Mouse (Mus musculus) hindbrain, embryonic 15.5 days (tissue): ENCODE measurements around the gene Ckap5. TPM values are rescaled to one million over a fixed set of nuclear protein-coding genes. Genes with fewer than 3 reads are reported as not detected.
A peak's percentile ranks its signal among the peaks of the same experiment; 100 is the strongest.

Source experiments
- ATAC-seq: fragments of 200-750 bp; cut with Nextera tagmentation; 2 replicates; pipeline ENCODE4 v1.8.0; 2017; ENCODE audit warnings: low read depth, moderate number of reproducible peaks, moderate TSS enrichment; ENCODE audit not compliant: low FRiP score
- H3K27ac ChIP-seq: fragments of 300-500 bp; sonication (generic); replicated peaks from 2 replicates; pipeline ENCODE4 v1.5.1; 2015; ENCODE audit warnings: mild to moderate bottlenecking, inconsistent platforms
- H3K27me3 ChIP-seq: fragments of 300-500 bp; sonication (generic); 2 replicates; pipeline ENCODE4 v1.6.1; 2015; ENCODE audit warnings: control low read depth, inconsistent platforms
- H3K36me3 ChIP-seq: fragments of 300-500 bp; sonication (generic); 2 replicates; pipeline ENCODE4 v1.6.1; 2015; ENCODE audit warnings: control low read depth, inconsistent platforms
- H3K4me1 ChIP-seq: fragments of 300-500 bp; sonication (generic); replicated peaks from 2 replicates; pipeline ENCODE4 v1.6.1; 2015; ENCODE audit warnings: control low read depth, inconsistent platforms
- H3K4me2 ChIP-seq: fragments of 300-500 bp; sonication (generic); 2 replicates; pipeline ENCODE4 v1.6.1; 2015; ENCODE audit warnings: moderate library complexity, mild to moderate bottlenecking, inconsistent platforms
- H3K4me3 ChIP-seq: fragments of 300-500 bp; sonication (generic); 2 replicates; pipeline ENCODE4 v1.5.1; 2015; ENCODE audit warnings: mild to moderate bottlenecking, inconsistent platforms
- H3K9ac ChIP-seq: fragments of 300-500 bp; sonication (generic); 2 replicates; pipeline ENCODE4 v1.6.1; 2015; ENCODE audit warnings: inconsistent platforms
- H3K9me3 ChIP-seq: fragments of 300-500 bp; sonication (generic); 2 replicates; pipeline ENCODE4 v1.6.1; 2016; ENCODE audit warnings: control low read depth, inconsistent platforms
- WGBS: fragments of 180-500 bp; shearing (Covaris S2); methylation state at CpG from one replicate; pipeline ENCODE4 v1.1.7; 2015; 5-methylcytosine and 5-hydroxymethylcytosine counted together
- polyA plus RNA-seq: library from polyadenylated mRNA; unstranded; fragments of >200 nt; fragmentation: Nextera tagmentation; extraction: Ambion mirVana; gene quantifications from 2 replicates; pipeline ENCODE4 v1.2.1, GENCODE M21; 2015

Gene Ckap5
- polyA plus RNA-seq, 1 experiment from 2014 or later: 92.1 TPM

DNA sequence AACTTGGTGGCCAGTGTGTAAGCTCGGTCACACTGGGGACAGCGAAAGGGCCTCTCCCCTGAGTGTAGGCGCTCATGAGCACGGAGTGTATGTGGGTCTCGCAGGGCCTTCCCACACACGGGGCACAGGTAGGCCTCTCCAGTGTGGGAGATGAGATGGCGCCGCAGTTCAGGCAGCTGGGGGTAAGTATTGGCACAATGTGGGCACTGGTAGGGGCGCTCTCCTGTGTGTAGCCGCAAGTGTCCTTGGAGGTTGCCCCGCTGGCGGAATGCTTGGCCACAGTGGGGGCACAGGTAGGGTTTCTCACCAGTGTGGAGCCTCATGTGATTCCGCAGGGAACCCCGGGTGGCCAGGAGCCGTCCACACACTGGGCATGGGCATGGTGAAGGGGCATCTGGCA, 118.8 kb downstream of the Ckap5 start:
- no peak overlapping the region for H3K4me2 ChIP-seq
- no peaks in the 10 kb centered on the region for H3K27me3 ChIP-seq
- 98% methylated on average over 15 of the region's 15 CpGs for WGBS
- no peak overlapping the region for H3K4me3 ChIP-seq
- peaks cover 43% of the 10 kb centered on the region for H3K36me3 ChIP-seq
- ATAC-seq: no peak
- no peaks in the 10 kb centered on the region for H3K9me3 ChIP-seq
- no peak overlapping the region for H3K27ac ChIP-seq
- H3K4me1 ChIP-seq: peaks cover 9% of the 10 kb centered on the region
- no peak overlapping the region for H3K9ac ChIP-seq

DNA sequence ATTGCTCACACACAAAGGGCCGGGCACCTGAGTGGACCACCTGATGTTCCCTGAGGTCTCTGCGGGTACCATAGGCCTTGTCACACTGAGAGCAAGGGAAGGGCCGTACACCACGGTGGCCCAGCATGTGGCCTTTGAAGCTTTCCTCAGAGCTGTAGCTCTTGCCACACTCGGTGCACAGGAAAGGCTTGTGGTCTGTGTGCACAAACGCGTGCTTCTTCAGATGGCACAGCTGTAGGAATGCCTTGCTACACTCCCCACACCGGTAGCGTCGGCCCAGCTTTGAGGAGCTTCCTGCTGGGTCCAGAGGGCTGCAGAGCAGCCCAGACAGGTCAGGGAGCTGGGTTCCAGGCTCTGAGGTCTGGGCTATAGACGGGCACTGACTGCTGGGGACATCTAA, 119.2 kb downstream of the Ckap5 start:
- Histone ChIP-seq H3K27me3 (no peaks in the 10 kb centered on the region), H3K36me3 (peaks cover 43% of the 10 kb centered on the region), H3K4me1 (peaks cover 13% of the 10 kb centered on the region), H3K4me3 (no peak overlapping the region), H3K9ac (no peak overlapping the region), H3K9me3 (no peaks in the 10 kb centered on the region), H3K27ac (no peak overlapping the region), H3K4me2 (no peak overlapping the region)
- 94% methylated on average over 11 of the region's 11 CpGs for WGBS
- no peak for ATAC-seq

DNA sequence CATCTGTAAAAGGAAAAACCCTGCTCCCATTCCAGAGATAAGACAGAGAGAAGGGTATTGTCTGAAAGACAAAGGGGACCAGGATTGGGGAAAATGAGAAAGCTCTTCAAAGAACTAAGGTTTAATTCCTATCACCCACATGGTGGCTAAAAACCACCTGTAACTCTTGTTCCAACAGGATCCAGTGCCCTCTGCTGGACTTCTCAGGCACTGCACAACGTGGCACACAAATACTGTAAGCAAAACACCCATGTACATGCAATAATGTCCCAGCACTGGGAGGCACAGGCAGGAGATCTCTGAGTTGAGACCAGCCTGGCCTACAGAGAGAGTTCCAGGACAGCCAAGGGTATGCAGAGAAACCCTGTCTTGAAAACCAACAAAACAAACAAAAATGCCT, 120.2 kb downstream of the Ckap5 start:
- Histone ChIP-seq H3K36me3 (peaks cover 43% of the 10 kb centered on the region), H3K4me1 (peaks cover 22% of the 10 kb centered on the region), H3K9ac (no peak overlapping the region), H3K27ac (no peak overlapping the region), H3K27me3 (no peaks in the 10 kb centered on the region), H3K4me3 (no peak overlapping the region), H3K4me2 (no peak overlapping the region), H3K9me3 (no peaks in the 10 kb centered on the region)
- 19% methylated on average over 1 of the region's 1 CpGs for WGBS
- no peak for ATAC-seq

DNA sequence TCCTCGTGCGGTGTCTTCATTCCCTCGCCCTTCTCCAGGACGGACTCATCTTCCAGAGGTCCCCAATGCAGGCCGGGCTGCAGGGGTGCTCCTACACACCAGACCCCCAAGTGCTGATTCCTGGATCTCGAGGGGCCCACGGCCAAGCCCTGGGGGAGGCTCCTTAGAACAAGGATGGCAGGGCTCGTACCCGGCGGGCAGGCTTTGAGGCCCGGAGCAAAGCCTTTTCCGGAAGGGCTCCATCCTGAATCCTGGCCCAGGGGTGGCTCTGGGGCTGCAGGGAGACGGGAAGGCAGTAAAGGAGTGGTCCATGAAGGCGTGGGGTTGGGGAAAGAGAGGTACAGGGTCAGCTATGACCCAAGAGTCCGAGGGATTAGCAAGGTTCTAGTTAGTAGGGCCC, 122.6 kb downstream of the Ckap5 start:
- H3K27me3 ChIP-seq: no peaks in the 10 kb centered on the region
- H3K4me3 ChIP-seq: peak overlapping the region; percentile 91
- 3% methylated on average over 15 of the region's 15 CpGs for WGBS
- ATAC-seq: no peak
- no peaks in the 10 kb centered on the region for H3K9me3 ChIP-seq
- H3K4me1 ChIP-seq: peaks cover 36% of the 10 kb centered on the region
- peak overlapping the region; percentile 94 for H3K9ac ChIP-seq
- H3K4me2 ChIP-seq: peak overlapping the region; percentile 98
- peaks cover 45% of the 10 kb centered on the region for H3K36me3 ChIP-seq
- H3K27ac ChIP-seq: peak overlapping the region; percentile 90

DNA sequence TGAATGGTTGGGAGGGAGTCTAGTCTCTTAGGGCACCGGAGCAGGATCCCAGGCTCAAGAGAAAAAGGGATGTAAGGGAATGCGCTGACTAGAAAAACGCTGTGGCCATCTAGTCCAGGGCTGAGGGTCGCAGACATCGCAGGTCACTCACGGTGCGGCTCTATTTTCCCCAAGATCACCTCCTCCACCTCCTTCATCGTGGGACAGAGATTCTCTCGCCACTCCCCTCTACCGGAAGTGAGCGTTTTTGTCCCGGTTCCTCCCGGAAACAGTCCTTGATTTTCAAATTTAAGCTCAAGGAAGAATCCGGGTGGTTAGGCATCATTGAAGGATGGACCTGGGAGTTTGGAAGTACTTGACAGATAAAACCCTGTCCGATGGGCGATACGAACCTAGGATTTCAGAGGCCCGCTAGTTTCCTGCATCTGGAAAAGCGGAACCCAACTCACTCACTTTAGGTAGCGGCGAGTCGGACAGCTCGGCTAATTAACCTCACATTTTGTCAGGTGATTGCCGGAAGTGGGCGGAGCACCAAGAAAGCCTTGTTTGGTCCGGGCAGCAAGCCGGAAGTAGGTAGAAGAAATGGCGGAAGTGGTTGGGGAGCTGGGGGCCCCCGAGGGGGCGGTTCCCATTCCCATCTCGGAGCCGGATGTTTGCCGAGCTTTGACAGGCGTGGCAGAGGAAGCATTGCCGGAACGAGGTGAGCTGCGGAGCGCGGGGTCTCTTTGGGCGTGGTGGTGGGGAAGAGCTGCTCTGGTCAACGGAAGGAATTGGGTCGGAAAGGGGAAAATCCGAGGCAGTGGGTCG, 123.2 kb downstream of the Ckap5 start, which contains the start of the genes Zfp408 and Arhgap1:
Gene Zfp408, minus strand, starts transcription at position 239 of the 807 bp plus-strand sequence.
Gene Arhgap1, plus strand, starts transcription at position 308 of the 807 bp plus-strand sequence.
- H3K9ac ChIP-seq: peak within 1 kb of the TSS; percentile 94
- no peaks in the 10 kb centered on the region for H3K27me3 ChIP-seq
- peaks cover 45% of the 10 kb centered on the region for H3K36me3 ChIP-seq
- peak within 1 kb of the TSS; percentile 91 for H3K4me3 ChIP-seq
- H3K4me1 ChIP-seq: peaks cover 36% of the 10 kb centered on the region
- H3K27ac ChIP-seq: peak within 1 kb of the TSS; percentile 90
- H3K4me2 ChIP-seq: peak within 1 kb of the TSS; percentile 98
- WGBS: under 1% methylated on average over 44 of the region's 44 CpGs
- ATAC-seq: peak; percentile 94
- H3K9me3 ChIP-seq: no peaks in the 10 kb centered on the region

DNA sequence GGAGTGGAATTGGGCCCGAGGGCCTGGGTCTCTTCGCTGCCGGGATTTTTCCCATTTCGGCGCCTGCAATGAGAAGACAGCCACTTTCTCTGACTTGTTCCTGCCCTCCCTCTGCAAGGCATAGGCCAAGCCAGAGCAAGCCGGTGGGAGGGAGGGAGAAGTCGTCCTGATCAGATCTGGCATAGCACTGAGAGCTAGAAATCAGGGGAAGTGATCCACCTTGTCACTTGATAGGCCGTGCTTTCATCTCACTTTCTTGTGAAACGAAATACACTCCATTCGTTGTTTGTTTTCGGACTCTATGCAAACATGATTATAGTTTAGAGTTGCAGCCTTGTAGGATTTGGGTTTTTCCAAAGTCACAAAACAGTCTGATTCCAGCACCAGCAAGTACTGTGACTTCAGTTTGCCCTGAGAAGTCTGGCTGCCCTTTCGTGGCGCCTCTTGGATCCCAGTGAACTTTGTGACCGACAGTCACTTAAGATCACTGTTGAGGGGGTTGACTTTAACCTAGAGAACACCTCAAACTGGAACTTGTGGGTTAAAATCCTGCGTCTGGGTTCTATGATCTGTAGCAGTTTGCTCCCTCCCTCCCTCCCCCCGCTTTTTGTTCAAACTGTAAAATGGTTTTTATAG, 123.9 kb downstream of the Ckap5 start:
- H3K4me3 ChIP-seq: peak overlapping the region; percentile 91
- WGBS: 20% methylated on average over 16 of the region's 16 CpGs
- H3K36me3 ChIP-seq: peaks cover 45% of the 10 kb centered on the region
- H3K4me2 ChIP-seq: peak overlapping the region; percentile 98
- ATAC-seq: peak; percentile 53; the same call in 1 of the 2 replicates
- H3K4me1 ChIP-seq: peaks cover 36% of the 10 kb centered on the region
- no peaks in the 10 kb centered on the region for H3K27me3 ChIP-seq
- peak overlapping the region; percentile 70 for H3K9ac ChIP-seq
- peak overlapping the region; percentile 74 for H3K27ac ChIP-seq
- H3K9me3 ChIP-seq: no peaks in the 10 kb centered on the region

DNA sequence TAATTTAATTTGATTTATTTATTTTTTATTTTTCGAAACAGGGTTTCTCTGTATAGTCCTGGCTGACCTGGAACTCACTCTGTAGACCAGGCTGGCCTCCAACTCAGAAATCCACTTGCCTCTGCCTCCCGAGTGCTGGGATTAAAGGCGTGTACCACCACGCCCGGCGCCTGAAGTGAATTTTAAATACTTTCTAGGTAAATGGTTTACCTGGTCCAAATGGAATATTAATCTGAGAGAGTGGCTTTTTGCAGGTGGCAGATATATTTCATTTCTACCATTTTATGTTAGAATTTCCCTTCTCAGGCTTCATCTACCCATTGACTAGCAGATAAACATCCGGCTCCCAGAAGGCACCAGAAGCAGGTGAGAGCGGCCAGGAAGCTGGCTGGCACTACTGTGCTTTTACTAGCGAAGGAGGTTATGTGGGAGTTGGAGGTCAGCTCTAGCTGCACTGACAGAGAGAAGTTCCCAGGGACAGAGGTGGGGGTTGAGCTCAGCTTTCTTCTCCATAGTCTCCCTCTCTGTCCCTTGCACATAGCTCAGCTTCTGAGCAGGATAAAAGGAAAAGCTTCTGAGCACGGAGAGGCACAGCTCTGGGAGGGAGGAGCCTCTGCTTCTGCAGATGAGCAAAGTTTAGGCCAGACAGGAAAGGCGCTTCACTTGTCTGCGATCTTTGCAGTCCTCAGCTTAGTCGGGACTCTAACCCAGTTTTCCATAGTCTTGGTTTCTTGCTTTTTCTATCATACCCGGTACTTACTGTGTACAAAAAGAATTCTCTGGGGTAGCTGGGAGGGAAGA, 125.1 kb downstream of the Ckap5 start:
- Histone ChIP-seq H3K4me2 (peak overlapping the region; percentile 98; the same call in 1 of the 2 replicates), H3K9me3 (no peaks in the 10 kb centered on the region), H3K36me3 (peaks cover 43% of the 10 kb centered on the region), H3K9ac (no peak overlapping the region), H3K27me3 (no peaks in the 10 kb centered on the region), H3K4me1 (peaks cover 36% of the 10 kb centered on the region), H3K27ac (no peak overlapping the region), H3K4me3 (no peak overlapping the region)
- 89% methylated on average over 14 of the region's 14 CpGs for WGBS
- no peak for ATAC-seq

DNA sequence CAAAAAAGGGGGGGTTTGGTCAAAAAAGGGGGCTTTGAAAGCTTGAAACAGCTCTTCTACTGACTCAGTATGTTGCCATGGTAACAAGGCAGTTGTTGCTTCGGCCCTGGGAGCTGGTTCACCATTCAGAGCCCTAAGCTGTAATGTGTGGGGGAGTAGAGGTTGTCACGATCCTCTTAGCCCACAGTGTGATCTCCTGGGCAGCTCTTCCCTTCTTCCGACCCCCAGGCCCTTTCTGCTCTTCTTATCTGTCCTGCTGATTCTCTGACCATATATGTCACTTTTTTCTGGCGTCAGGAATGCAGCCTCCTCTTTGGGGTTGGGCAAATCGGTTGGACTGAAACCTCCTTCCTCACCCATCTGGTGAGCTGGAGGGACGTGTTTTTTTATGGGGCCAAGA, 126.3 kb downstream of the Ckap5 start:
- no peaks in the 10 kb centered on the region for H3K27me3 ChIP-seq
- H3K4me3 ChIP-seq: no peak overlapping the region
- H3K4me1 ChIP-seq: peaks cover 36% of the 10 kb centered on the region
- no peak overlapping the region for H3K4me2 ChIP-seq
- WGBS: 47% methylated on average over 6 of the region's 6 CpGs
- no peak overlapping the region for H3K9ac ChIP-seq
- H3K36me3 ChIP-seq: peaks cover 43% of the 10 kb centered on the region
- H3K27ac ChIP-seq: no peak overlapping the region
- no peak for ATAC-seq
- no peaks in the 10 kb centered on the region for H3K9me3 ChIP-seq

DNA sequence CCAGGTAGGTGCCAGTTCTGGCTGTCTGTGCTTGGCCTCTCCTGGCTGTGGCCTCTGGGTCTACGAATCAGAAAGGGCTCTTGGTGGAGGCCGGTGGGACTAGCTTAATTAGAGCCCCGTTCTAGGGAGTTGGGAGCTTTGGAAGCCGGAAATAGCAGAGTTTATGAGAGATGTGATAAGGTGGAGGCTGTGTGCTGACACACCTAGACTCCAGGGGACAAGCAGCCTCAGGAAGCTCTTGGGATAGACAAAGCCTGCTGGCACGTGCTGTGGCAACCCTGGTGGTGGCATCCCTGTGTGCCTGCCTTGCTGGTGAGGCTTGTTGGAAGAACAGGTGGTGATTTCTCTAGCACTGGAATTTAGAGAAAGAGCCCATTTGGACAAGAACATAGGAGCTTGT, 128.8 kb downstream of the Ckap5 start:
- WGBS: 96% methylated on average over 5 of the region's 5 CpGs
- H3K27ac ChIP-seq: no peak overlapping the region
- ATAC-seq: no peak

DNA sequence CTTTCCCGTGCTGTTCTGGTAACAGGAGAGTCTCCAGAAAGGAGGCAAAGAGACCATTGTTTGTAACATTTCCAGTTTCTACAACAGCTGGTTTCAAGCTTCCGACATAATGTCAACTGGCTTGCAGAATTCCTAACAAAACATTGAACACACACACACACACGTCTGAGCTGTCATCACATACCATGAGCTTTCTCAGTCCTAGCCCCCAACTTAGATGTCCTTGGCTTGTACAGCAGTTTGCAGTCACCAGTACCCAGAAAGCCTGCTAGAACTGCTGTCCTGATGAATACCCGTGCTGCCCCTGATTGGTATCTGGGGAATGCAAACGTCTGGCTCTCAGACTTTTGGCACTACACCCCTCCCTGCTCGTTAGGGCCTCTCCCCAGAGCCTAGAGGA, 129.3 kb downstream of the Ckap5 start:
- Histone ChIP-seq H3K4me2 (no peak overlapping the region), H3K27ac (no peak overlapping the region), H3K9ac (no peak overlapping the region), H3K27me3 (no peaks in the 10 kb centered on the region), H3K4me3 (no peak overlapping the region), H3K36me3 (peaks cover 64% of the 10 kb centered on the region), H3K9me3 (no peaks in the 10 kb centered on the region), H3K4me1 (peaks cover 23% of the 10 kb centered on the region)
- no peak for ATAC-seq
- WGBS: 78% methylated on average over 6 of the region's 6 CpGs

More for the DNA sequence above, 128.8 kb downstream of the Ckap5 start:
- no peak overlapping the region for H3K4me3 ChIP-seq
- H3K9me3 ChIP-seq: no peaks in the 10 kb centered on the region
- peaks cover 63% of the 10 kb centered on the region for H3K36me3 ChIP-seq
- H3K27me3 ChIP-seq: no peaks in the 10 kb centered on the region
- no peak overlapping the region for H3K9ac ChIP-seq
- peaks cover 27% of the 10 kb centered on the region for H3K4me1 ChIP-seq
- H3K4me2 ChIP-seq: no peak overlapping the region

DNA sequence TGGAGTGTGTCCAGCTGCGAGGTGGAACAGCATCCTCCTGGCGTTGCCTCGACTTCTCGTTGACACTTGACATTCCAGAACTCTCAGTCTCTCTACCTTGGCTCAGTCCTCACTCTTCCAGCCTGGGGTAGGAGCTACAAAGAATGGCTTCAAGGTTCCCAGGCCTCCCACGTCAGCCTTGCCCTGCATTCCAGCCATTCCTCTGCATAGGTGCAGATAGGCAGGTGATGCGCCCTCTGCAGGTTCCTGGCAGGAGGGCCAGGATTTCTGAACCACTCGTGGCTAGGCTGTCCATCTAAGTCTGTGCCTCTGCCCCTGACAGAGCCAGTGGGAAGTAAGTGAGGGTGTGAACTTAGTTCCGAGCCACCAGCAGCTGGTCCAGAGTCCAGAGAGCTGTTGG, 130.2 kb downstream of the Ckap5 start:
- H3K4me1 ChIP-seq: peaks cover 14% of the 10 kb centered on the region
- no peak for ATAC-seq
- H3K4me2 ChIP-seq: no peak overlapping the region
- WGBS: 79% methylated on average over 8 of the region's 8 CpGs
- H3K4me3 ChIP-seq: no peak overlapping the region
- H3K36me3 ChIP-seq: peaks cover 74% of the 10 kb centered on the region
- H3K9ac ChIP-seq: no peak overlapping the region
- H3K9me3 ChIP-seq: no peaks in the 10 kb centered on the region
- no peaks in the 10 kb centered on the region for H3K27me3 ChIP-seq
- H3K27ac ChIP-seq: no peak overlapping the region

DNA sequence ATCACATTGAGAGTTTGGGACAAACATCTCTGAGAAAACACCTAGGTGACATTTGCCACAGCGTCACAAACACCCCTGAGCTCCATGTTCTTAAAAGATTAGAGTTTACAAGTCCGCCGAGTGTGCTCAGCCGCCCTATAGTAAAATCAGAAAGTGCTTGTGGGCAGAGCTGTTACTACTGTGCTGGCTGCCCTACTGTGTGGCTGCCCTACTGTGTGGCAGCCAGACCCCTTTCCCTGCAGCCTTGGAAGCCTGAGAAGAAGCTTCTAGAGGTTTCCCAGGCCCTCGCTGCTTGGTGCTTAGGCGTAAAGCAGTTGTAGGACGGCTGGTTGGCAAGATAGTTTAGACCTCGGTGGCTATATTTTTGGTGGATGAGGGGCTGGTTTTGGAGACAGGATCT, 133.1 kb downstream of the Ckap5 start:
- Histone ChIP-seq H3K27me3 (no peaks in the 10 kb centered on the region), H3K9me3 (no peaks in the 10 kb centered on the region), H3K36me3 (peaks cover 89% of the 10 kb centered on the region), H3K9ac (no peak overlapping the region), H3K4me3 (no peak overlapping the region), H3K27ac (no peak overlapping the region), H3K4me2 (no peak overlapping the region), H3K4me1 (no peaks in the 10 kb centered on the region)
- 96% methylated on average over 8 of the region's 8 CpGs for WGBS
- no peak for ATAC-seq
